Mouse (Mus musculus) intestine, embryonic 15.5 days (tissue): Measurements from ENCODE around the gene Ankfy1. TPM values are rescaled to one million over a fixed set of nuclear protein-coding genes. Genes with fewer than 3 reads are reported as not detected.
"Not testable (repeated sequence)": the region's sequence is repeated elsewhere in the genome, so short reads cannot be mapped to it uniquely, and the experiment has no call there.

Experiments
- ATAC-seq: fragments of 200-750 bp; cut with Nextera tagmentation; 2 replicates; pipeline ENCODE4 v1.8.0; 2017; ENCODE audit warnings: moderate TSS enrichment, moderate library complexity
- H3K27ac ChIP-seq: fragments of 300-500 bp; sonication (generic); 2 replicates; pipeline ENCODE4 v1.5.1; 2015; ENCODE audit warnings: mild to moderate bottlenecking, inconsistent platforms
- H3K27me3 ChIP-seq: fragments of 300-500 bp; sonication (generic); replicated peaks from 2 replicates; pipeline ENCODE4 v1.6.1; 2015; ENCODE audit warnings: inconsistent platforms
- H3K36me3 ChIP-seq: fragments of 300-500 bp; sonication (generic); 2 replicates; pipeline ENCODE4 v1.6.1; 2015; ENCODE audit warnings: inconsistent platforms
- H3K4me1 ChIP-seq: fragments of 300-500 bp; sonication (generic); replicated peaks from 2 replicates; pipeline ENCODE4 v1.6.1; 2015; ENCODE audit warnings: inconsistent platforms
- H3K4me2 ChIP-seq: fragments of 300-500 bp; sonication (generic); replicated peaks from 2 replicates; pipeline ENCODE4 v1.6.1; 2015; ENCODE audit warnings: mild to moderate bottlenecking, inconsistent platforms
- H3K4me3 ChIP-seq: fragments of 300-500 bp; sonication (generic); replicated peaks from 2 replicates; pipeline ENCODE4 v1.5.1; 2015; ENCODE audit warnings: inconsistent platforms
- H3K9ac ChIP-seq: fragments of 300-500 bp; sonication (generic); 2 replicates; pipeline ENCODE4 v1.6.1; 2015; ENCODE audit warnings: inconsistent platforms
- H3K9me3 ChIP-seq: fragments of 300-500 bp; sonication (generic); 2 replicates; pipeline ENCODE4 v1.6.1; 2016; ENCODE audit warnings: inconsistent platforms
- WGBS: fragments of 180-500 bp; shearing (Covaris S2); methylation state at CpG from one replicate; pipeline ENCODE4 v1.1.7; 2015; 5-methylcytosine and 5-hydroxymethylcytosine counted together
- polyA plus RNA-seq: library from polyadenylated mRNA; unstranded; fragments of >200 nt; fragmentation: Nextera tagmentation; extraction: Ambion mirVana; gene quantifications from 2 replicates; pipeline ENCODE4 v1.2.1, GENCODE M21; 2015

Gene Ankfy1
- polyA plus RNA-seq, 1 experiment from 2014 or later, result 19.0 TPM

DNA sequence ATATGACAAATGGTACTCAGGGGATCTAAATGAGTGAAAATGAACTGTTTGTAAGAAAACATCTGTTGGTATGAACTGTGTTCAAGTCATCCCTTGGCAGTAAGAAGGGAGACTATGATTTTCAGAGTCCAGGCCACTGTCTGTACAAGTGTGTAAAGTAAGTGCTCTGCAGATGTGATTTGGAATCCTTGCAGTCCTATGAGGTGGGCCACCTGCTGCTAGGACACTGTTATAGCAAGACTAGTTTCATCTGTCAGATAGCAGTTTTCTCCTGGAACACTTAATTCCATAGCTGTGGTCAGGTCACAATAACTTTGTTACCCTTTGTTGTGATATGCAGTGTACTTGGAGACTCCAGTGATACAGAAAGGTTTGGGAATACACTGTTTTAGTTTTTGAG is 36.2 kb downstream of the Ankfy1 start:
- Histone ChIP-seq H3K4me1 (no peaks in the 10 kb centered on the region), H3K4me3 (no peak overlapping the region), H3K27ac (no peak overlapping the region), H3K36me3 (peaks cover 9% of the 10 kb centered on the region; the same call in 1 of the 2 replicates), H3K27me3 (no peaks in the 10 kb centered on the region), H3K4me2 (no peak overlapping the region), H3K9me3 (no peaks in the 10 kb centered on the region), H3K9ac (no peak overlapping the region)
- no peak for ATAC-seq

DNA sequence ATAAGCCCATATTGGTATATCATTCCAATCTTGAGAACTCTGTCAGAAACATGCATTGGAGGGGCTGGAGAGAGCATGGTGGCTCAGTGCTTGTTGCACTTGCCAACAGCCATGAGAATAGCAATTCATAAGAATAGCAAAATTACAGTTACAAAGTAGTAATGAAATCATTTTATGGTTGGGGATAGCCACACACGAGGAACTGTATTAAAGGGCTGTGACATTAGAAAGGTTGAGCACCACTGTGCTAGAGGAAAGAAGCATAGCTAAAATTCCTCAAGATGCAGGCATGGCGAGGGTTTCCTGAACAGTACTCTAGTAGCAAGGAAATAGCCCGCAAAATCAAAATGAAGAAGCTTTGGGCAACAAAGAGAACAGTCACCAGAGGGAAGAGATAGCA is 43.9 kb downstream of the Ankfy1 start:
- Histone ChIP-seq H3K36me3 (peaks cover 17% of the 10 kb centered on the region; the same call in 1 of the 2 replicates), H3K27me3 (no peaks in the 10 kb centered on the region), H3K9me3 (no peaks in the 10 kb centered on the region), H3K4me2 (no peak overlapping the region), H3K4me3 (no peak overlapping the region), H3K27ac (no peak overlapping the region), H3K9ac (no peak overlapping the region), H3K4me1 (no peaks in the 10 kb centered on the region)
- no peak for ATAC-seq
- 88% methylated on average over 3 of the region's 3 CpGs for WGBS

DNA sequence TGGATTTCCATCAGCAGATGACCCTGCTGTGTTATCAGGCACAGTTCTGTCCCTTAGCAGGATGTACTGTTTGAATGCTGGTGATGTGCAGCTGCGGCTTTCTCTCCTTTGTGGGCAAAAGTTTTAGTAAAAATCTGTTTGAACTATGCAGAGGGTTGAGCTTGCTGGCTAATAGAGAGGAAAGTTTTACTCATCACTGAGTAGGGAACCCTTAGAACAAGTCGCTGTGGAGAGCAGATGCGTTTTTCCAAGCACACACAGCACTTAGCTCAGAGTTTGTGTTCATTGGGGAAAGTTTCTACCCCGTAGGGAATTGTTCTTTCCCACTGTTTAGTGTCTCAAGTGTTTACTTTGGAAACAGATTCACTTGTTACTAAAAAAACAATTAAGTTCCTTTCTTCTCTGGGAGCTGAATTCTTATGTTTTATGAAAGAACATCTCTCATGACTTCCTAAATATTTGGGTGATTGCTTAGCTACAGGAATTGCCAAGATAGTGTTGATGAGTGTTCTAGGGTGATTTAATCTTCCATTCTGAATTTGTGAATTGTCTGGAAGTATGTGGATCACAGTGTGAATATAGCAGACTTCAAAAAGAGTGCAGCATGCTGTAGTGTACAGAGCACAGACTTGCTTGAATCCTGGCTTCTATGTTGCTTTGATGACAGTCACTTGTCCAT is 45.2 kb downstream of the Ankfy1 start:
- no peak overlapping the region for H3K9ac ChIP-seq
- no peaks in the 10 kb centered on the region for H3K9me3 ChIP-seq
- no peak overlapping the region for H3K27ac ChIP-seq
- WGBS, result 78% methylated on average over 4 of the region's 4 CpGs
- ATAC-seq, result no peak
- H3K4me3 ChIP-seq, result no peak overlapping the region
- H3K4me2 ChIP-seq, result no peak overlapping the region
- H3K36me3 ChIP-seq, result peaks cover 19% of the 10 kb centered on the region; the same call in 1 of the 2 replicates
- no peaks in the 10 kb centered on the region for H3K4me1 ChIP-seq
- no peaks in the 10 kb centered on the region for H3K27me3 ChIP-seq

DNA sequence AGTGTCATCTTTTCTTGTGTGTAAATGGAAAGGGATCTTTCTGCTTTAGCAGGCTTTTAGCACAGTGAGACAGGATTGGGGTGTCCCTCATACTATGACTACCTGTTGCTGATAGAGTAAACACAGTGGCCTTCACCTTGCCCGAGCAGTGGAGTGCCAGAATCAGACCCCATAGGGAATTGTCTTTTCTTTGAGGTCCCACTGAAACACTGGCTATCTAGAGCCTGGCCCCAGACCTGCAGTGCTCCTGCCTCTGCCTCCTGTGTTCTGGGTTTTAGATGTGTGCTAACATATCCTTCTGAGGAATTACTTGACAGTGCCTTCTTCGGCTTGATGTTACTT is 45.7 kb downstream of the Ankfy1 start:
- Histone ChIP-seq H3K4me2 (no peak overlapping the region), H3K4me3 (no peak overlapping the region), H3K9ac (no peak overlapping the region), H3K27ac (no peak overlapping the region), H3K36me3 (peaks cover 19% of the 10 kb centered on the region; the same call in 1 of the 2 replicates), H3K9me3 (no peaks in the 10 kb centered on the region), H3K27me3 (no peaks in the 10 kb centered on the region), H3K4me1 (no peaks in the 10 kb centered on the region)
- WGBS, result 86% methylated on average over 2 of the region's 2 CpGs
- ATAC-seq, result no peak

DNA sequence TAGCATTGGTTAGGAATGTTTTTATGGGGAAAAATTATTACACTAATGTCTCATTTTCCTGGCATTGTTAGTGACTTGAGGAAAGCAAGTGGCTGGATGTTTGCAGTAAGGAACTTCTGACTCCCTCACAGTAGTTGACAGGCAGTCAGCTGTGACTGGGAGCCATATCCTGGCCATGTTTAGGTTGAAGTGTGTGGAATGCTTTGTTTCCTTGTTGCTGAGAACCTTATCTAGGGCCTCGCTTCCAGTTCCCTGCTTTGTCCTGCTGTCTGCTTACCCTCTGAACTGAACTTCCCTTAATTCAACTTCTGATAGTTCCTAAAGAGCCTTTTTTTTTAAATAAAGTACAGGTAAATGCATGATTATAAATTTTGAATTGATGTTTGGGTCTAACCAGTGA is 46.5 kb downstream of the Ankfy1 start:
- H3K27me3 ChIP-seq, result no peaks in the 10 kb centered on the region
- no peak overlapping the region for H3K27ac ChIP-seq
- H3K36me3 ChIP-seq, result peaks cover 12% of the 10 kb centered on the region; the same call in 1 of the 2 replicates
- no peak overlapping the region for H3K4me2 ChIP-seq
- H3K4me3 ChIP-seq, result no peak overlapping the region
- no peak for ATAC-seq
- H3K9ac ChIP-seq, result no peak overlapping the region
- H3K9me3 ChIP-seq, result no peaks in the 10 kb centered on the region
- 71% methylated on average over 1 of the region's 1 CpGs for WGBS
- H3K4me1 ChIP-seq, result no peaks in the 10 kb centered on the region

DNA sequence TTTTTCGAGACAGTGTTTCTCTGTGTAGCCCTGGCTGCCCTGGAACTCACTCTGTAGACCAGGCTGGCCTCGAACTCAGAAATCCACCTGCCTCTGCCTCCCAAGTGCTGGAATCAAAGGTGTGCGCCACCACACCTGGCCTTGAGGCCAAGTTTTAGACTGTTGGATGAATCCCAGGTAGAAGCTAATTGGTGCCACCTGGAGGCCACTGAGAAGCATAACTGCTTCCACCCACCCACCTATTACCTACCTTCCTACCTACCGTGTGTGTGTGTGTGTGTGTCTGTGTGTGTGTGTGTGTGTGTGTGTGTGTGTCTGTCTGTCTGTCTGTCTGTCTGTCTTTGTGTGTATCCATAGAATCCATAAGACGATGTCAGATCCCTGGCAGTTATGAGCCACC is 47.7 kb downstream of the Ankfy1 start:
- H3K4me2 ChIP-seq, H3K4me3 ChIP-seq, H3K4me1 ChIP-seq, H3K27me3 ChIP-seq, H3K9me3 ChIP-seq, ATAC-seq, H3K27ac ChIP-seq, H3K9ac ChIP-seq: not testable (repeated sequence)
- peaks cover 10% of the 10 kb centered on the region; the same call in 1 of the 2 replicates for H3K36me3 ChIP-seq
- 89% methylated on average over 5 of the region's 5 CpGs for WGBS

DNA sequence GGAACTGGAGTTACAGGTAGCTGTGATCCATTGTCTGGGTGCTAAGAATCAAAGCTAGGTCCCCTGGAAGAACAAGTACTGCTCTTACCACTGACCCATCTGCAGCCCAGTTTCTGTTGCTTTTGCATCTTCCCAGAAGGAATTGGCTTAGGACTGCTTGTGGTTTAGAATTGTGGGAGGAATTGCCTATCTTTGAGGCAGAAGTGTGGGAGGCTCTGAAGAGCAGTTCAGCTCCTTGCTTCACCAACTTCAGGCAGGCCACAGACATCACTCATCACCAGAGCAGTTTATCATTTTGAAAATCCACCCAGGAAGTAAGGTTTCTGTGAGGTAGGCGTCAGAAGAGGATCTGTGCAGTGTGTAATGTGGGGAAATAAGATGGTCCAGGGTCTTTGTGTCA is 49.2 kb downstream of the Ankfy1 start:
- no peak for ATAC-seq
- H3K4me3 ChIP-seq, result no peak overlapping the region
- no peak overlapping the region for H3K4me2 ChIP-seq
- no peaks in the 10 kb centered on the region for H3K4me1 ChIP-seq
- peaks cover 6% of the 10 kb centered on the region; the same call in 1 of the 2 replicates for H3K36me3 ChIP-seq
- H3K9ac ChIP-seq, result no peak overlapping the region
- no peaks in the 10 kb centered on the region for H3K27me3 ChIP-seq
- no peaks in the 10 kb centered on the region for H3K9me3 ChIP-seq
- 90% methylated on average over 1 of the region's 1 CpGs for WGBS
- no peak overlapping the region for H3K27ac ChIP-seq

DNA sequence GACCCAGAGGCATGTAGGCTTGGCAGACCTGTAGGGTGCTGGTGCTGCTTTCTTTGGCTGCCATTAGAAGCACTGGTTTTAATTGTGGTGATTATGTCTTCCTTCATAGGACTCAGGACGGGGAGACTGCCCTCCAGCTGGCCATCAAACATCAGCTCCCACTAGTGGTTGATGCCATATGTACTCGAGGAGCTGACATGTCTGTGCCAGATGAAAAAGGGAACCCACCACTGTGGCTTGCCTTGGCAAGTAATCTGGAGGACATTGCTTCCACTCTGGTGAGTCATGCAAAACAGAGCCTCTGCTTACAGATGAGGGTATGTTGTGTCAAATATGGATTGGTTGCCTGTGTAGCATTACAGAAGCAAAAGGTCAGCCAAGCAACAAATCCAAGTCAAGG is 62.1 kb downstream of the Ankfy1 start:
- ATAC-seq, result no peak
- Histone ChIP-seq H3K36me3 (peaks cover 33% of the 10 kb centered on the region), H3K4me2 (no peak overlapping the region), H3K27me3 (no peaks in the 10 kb centered on the region), H3K4me3 (no peak overlapping the region), H3K4me1 (no peaks in the 10 kb centered on the region), H3K9ac (no peak overlapping the region), H3K27ac (no peak overlapping the region), H3K9me3 (no peaks in the 10 kb centered on the region)
- 50% methylated on average over 2 of the region's 2 CpGs for WGBS

DNA sequence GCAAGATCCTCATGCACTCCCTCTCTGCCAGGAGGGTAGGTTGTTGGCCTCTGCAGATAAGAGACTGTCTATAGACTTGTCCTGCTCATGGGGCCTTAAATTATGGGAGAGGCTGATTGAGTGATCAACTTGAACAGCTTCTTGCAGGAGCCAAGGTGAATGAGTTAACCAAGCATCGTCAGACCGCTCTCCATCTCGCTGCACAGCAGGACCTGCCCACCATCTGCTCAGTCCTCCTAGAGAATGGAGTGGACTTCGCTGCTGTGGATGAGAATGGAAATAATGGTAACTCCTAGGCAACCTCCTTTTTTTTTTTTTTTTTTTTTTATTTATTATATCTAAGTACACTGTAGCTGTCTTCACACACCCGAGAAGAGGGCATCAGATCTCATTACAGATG is 68.5 kb downstream of the Ankfy1 start:
- Histone ChIP-seq H3K36me3 (peaks cover 36% of the 10 kb centered on the region), H3K27me3 (no peaks in the 10 kb centered on the region), H3K9me3 (no peaks in the 10 kb centered on the region), H3K9ac (no peak overlapping the region), H3K4me3 (no peak overlapping the region), H3K4me1 (no peaks in the 10 kb centered on the region), H3K27ac (no peak overlapping the region), H3K4me2 (no peak overlapping the region)
- no peak for ATAC-seq
- 96% methylated on average over 5 of the region's 5 CpGs for WGBS

DNA sequence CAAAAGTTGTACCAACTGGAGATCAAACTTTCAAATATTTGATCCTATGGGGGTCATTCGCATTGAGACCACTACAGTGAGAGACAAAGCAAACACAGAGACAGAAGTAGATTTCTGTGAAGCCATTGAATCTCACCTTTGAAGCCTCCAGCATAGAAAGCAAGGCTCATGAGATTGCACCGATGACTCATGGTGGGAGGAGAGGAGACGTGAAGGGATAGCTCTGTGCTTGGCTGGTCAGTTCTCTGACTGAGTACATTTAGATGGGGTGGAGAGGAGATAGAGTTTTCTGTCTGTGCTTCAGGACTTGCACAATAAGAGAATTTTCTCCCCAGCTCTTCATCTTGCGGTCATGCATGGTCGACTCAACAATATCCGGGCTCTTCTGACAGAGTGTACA is 69.8 kb downstream of the Ankfy1 start:
- H3K27me3 ChIP-seq, result no peaks in the 10 kb centered on the region
- no peaks in the 10 kb centered on the region for H3K9me3 ChIP-seq
- WGBS, result 91% methylated on average over 6 of the region's 6 CpGs
- H3K4me1 ChIP-seq, result no peaks in the 10 kb centered on the region
- no peak overlapping the region for H3K27ac ChIP-seq
- no peak overlapping the region for H3K4me3 ChIP-seq
- H3K9ac ChIP-seq, result no peak overlapping the region
- ATAC-seq, result no peak
- H3K36me3 ChIP-seq, result peaks cover 32% of the 10 kb centered on the region
- H3K4me2 ChIP-seq, result no peak overlapping the region

DNA sequence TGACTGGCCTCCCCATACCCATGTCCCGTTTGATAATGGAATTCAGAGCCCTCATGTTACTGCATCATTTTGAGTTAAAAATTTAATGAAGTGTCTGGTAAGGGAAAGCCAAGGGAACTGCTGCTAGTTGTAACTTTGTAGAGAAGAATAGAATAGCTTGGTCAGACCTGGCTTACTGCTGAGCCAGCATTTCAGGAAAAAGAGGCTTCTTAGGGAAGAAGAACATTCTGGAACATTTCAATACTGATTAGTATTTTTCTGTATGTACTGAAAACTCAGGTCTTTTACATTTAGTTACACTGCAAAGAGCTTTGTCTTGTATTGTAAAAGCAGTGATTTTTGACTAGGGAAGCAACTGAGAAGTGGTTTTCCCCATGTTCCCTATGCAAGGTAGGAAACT is 71.0 kb downstream of the Ankfy1 start:
- ATAC-seq, result no peak
- H3K9me3 ChIP-seq, result no peaks in the 10 kb centered on the region
- no peak overlapping the region for H3K4me3 ChIP-seq
- H3K36me3 ChIP-seq, result peaks cover 34% of the 10 kb centered on the region
- H3K9ac ChIP-seq, result no peak overlapping the region
- no peak overlapping the region for H3K4me2 ChIP-seq
- no peaks in the 10 kb centered on the region for H3K27me3 ChIP-seq
- H3K4me1 ChIP-seq, result no peaks in the 10 kb centered on the region
- WGBS, result 94% methylated on average over 1 of the region's 1 CpGs
- H3K27ac ChIP-seq, result no peak overlapping the region

DNA sequence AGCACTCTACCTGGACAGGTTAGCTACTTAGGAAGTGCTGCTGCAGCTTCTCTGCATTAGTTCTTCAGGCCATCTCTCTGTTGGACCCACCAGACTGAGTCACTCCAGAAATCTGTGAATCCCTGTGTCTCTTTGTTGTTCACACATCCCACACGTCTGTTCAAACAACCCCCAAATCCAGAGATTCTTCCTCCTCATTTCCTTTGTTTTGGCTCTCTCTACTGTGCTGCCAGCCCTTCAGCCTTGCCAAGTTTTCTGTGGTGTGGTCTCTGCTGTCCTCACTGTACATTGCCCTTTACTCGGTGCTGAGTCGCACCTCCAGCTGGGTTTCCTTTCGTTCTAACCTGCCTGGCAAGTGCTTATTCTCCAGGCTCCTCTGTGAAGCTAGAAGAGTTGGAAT is 74.5 kb downstream of the Ankfy1 start:
- Histone ChIP-seq H3K4me3 (no peak overlapping the region), H3K4me2 (no peak overlapping the region), H3K9ac (no peak overlapping the region), H3K4me1 (0 out of 2 replicates have a peak, but pooled peaks cover 4% of the 10 kb centered on the region), H3K27ac (no peak overlapping the region), H3K36me3 (peaks cover 29% of the 10 kb centered on the region), H3K27me3 (no peaks in the 10 kb centered on the region), H3K9me3 (no peaks in the 10 kb centered on the region)
- no peak for ATAC-seq
- 87% methylated on average over 4 of the region's 4 CpGs for WGBS

DNA sequence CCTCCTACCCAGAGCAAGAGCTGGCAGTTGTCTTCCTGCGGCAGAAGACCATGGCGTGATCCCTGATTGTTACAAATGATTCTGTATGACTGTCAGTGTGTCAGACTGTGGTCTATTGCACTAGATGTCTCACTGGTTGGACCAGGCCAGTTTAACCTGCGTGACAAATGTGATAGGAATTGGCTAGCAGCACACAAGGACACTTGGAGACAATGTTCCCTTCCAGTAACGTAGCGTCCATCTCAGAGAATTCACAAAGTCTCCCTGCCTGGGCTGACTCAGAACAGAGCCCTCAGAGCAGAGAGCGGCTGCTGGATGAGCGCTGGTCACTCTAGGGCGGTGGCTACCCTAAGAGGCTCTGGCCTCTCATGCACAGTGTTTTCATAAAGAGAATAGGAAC is 77.9 kb downstream of the Ankfy1 start:
- no peak overlapping the region for H3K4me3 ChIP-seq
- 90% methylated on average over 8 of the region's 8 CpGs for WGBS
- H3K9ac ChIP-seq, result no peak overlapping the region
- no peaks in the 10 kb centered on the region for H3K27me3 ChIP-seq
- no peaks in the 10 kb centered on the region for H3K9me3 ChIP-seq
- no peak overlapping the region for H3K4me2 ChIP-seq
- peaks cover 6% of the 10 kb centered on the region; the same call in 1 of the 2 replicates for H3K36me3 ChIP-seq
- ATAC-seq, result no peak
- H3K4me1 ChIP-seq, result 0 out of 2 replicates have a peak, but pooled peaks cover 4% of the 10 kb centered on the region
- H3K27ac ChIP-seq, result 0 out of 2 replicates have a peak overlapping the region, but pooled peaks have one; percentile 61
